Mouse (Mus musculus): ENCODE measurements at regions not wholly inside any gene's neighbourhood (a gene's known extent, or its start where the extent isn't known, plus 50 kb on each side); places are given as distances from the start of the nearest gene placed in this dataset.
"Not testable (repeated sequence)": the region's sequence is repeated elsewhere in the genome, so short reads cannot be mapped to it uniquely, and the experiment has no call there.

DNA sequence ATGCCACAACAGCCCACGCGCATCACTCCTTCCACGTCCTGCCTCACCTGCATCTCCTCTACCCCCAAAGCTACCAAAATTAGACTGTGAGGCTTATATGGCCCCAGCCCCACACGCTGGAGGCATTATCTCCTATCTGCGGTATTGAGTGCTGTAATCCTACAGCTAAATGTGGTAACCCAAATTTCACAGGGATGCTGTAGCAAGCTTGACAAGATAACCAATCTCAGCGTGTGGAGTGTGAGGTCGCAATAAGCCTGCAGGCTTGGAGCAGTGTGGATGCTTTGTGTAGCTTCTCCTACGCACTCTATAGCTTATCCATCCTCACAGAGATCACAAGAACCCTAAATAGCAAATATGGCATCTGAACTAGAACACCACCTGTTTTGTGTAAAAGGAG lies 251.2 kb upstream of the Kcnh8 start:
- DNase-seq, result no peak

- DNase-seq, result no peak
Measured at GRCm38 (mm10) chr17:52350696-52351095, 251.8 kb upstream of the Kcnh8 start.

DNA sequence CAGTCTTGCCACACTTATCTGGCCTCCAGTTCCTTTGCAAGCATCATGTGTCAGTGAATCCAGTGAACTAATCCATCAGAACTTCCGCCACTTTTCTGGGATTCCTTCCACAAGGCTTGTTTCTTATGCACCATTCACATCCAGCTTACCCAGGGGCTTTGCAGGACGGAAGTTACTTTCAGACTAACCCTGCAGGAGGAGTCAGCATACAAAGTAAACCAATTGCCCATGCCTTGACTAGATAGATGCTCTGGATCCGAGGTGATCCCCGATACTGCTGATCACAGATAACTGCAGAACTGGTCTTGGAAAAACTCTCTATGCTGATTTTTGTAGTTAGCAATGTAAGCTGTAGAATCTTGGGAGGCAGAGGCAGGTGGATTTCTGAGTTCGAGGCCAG lies 252.6 kb upstream of the Kcnh8 start:
- no peak for DNase-seq

DNA sequence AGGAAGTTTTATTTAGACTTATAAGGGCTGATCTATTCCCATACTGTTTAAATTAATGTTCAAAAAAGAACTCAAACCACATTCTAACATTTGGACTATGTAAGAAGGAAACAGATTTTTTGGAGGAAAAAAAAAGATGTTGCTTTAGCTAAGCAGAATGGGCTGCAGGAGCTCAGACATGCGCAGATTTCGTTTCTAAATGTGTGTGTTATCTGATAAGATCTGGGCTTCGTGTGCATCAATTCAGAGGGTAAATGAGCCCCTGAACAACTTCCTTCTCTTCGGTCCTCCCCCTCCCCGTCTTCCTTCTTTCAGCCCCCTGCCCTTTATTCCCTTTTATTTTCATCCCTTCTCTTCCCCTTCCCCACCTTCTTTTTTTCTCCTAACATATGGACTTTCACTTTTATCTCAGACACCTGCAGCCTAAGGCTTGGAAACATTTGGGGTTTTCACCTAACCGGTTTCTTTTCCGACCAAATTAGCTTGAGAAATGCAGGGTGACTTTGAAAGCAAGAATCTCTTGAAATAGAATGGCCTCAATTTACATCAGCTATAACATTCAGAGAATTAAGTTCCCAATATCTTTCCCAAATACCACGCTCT lies 253.9 kb upstream of the Kcnh8 start:
- DNase-seq, result no peak

DNA sequence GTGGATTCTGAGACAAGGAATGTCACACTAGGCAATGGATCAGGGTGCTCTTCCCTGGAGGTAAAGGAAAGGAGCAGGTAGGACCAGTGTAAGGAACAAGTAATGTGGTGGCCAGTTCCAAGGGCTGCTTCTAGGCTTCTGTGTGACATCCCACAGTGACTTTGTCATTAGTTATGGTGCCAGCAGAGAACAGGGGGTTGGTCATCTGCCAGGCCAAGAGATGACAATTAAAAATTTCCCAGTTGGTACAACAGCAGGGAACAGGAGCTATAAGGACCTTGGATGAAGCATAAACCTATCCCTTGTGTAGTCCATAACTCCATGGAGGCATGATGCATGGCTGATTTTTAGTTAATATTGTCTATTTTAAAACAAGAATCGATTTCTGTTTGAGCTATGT lies 281.9 kb upstream of the Kcnh8 start:
- DNase-seq, result no peak

- DNase-seq, result no peak
Measured at GRCm38 (mm10) chr17:52316976-52317375, 285.5 kb upstream of the Kcnh8 start.

- no peak for DNase-seq
Measured at GRCm38 (mm10) chr17:52315879-52316278, 286.6 kb upstream of the Kcnh8 start.

- not testable (repeated sequence) for DNase-seq
Measured at GRCm38 (mm10) chr17:52315456-52315855, 287.1 kb upstream of the Kcnh8 start.

DNA sequence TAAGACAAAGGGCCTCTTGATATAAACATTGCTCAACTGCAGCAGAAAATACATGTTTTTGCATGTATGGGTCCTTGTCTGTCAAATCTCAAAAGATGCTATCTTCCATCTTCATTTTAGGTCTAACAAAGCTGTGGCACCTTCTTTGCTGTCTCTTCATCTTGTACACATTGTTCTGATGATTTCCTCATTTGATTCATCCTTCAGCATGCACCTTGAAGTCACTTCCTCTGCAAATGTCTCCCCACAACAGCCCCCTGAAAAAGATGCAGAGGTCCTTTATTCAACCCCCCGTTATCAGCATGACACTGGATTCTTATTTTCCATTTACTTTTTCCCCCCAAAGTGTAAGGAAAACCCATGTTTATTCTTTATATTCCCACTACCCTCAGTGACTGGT lies 290.5 kb upstream of the Kcnh8 start:
- DNase-seq, result no peak

DNA sequence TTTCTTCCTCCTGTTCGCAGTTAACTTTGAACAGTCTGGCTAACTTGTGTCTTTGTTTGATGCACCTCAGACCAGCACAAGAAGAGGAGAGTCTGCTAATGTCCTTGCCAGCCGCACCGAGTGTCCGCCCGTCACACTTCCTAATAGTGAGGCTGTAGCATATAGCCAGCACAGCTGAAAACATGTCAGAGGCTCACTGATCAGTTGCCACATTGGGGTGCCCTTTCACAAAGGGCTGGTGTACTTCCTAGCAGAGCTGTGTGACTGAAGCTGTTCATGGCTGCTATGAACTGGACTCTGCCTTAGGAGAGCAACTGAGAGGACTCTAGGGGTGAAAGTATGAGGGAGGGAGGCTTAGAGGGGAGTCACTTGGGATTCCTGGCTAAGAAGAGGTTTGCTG lies 293.7 kb upstream of the Kcnh8 start:
- DNase-seq, result no peak

- no peak for DNase-seq
Measured at GRCm38 (mm10) chr17:52304133-52304532, 298.4 kb upstream of the Kcnh8 start.

DNA sequence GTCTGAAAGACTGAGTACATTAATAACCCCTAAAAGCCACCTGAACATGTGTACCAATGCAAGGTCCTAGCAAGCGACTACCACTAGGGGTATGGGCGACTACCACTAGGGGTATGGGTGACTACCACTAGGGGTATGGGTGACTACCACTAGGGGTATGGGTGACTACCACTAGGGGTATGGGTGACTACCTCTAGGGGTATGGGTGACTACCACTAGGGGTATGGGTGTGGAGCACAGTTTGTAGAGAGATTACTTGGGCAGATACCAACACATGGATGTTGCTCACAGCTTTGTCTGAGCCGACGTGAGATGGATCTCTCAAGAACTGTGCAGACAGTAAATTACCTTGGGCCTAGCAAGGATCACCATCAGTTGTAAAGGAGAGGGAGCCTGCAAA lies 299.2 kb upstream of the Kcnh8 start:
- DNase-seq, result no peak

GRCm38 (mm10) chr17:52299769-52300168 lies 302.7 kb upstream of the Kcnh8 start:
- DNase-seq, result no peak

GRCm38 (mm10) chr17:52285392-52285791 lies 317.1 kb upstream of the Kcnh8 start:
- DNase-seq, result no peak

- no peak for DNase-seq
Measured at GRCm38 (mm10) chr17:52282264-52282663, 320.2 kb upstream of the Kcnh8 start.

DNA sequence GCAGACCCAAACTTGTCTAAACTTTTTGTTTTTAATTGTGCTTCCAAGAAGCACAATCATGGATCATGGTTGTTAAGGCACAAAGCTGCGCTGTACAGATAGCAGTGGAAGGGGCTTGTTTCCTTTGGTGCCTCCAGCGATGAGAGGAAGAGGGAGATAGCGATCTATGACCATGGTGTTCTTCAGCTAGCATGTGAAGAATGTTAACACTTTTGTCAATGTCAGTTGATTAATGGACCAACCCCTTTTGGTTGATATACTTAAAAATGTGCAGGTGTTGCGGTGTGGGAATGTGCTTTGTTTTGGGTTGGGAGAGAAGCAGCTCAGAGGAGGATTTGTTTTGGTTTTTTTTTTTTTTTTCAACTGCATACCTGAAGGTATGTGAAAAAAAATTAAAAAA lies 324.0 kb upstream of the Kcnh8 start:
- no peak for DNase-seq

DNA sequence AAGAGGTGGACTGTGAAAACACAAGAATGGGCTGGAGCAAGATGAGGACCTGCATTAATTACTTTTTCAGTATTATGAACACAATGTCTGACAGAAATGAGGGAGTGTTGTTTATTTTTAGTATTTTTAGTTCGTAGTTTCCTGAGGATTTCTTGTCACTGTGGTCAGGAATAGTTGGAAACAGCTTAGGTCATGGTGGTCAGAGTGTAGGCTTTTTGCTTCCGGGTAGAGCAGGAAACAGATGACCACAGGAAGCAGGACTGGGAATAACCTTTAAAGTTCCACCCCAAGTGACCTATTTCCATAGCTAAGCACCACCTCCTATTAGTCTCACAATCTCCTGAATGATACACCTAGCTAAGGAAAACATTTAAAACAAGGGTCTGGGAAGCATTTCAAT lies 333.7 kb upstream of the Kcnh8 start:
- DNase-seq, result no peak

GRCm38 (mm10) chr17:52251284-52251683 lies 351.2 kb upstream of the Kcnh8 start:
- no peak for DNase-seq

DNA sequence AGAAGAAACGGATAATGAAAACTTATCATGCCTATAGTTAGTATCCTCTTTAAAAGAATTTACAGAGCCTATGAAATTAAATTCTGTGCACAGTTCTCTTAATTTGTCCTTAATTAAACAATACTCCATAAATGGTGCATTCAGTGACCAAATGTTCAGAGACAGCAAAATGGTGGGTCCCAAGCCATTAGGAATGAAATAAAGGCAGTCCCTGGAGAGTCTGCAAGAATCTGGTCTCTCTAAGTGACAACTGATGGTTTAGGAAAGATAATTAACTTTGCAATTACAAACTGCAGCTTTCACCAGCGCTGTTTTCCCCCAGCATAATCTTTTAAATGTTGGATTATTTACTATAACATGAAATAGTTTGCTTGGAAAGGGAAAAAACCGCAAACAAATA lies 376.9 kb upstream of the Kcnh8 start:
- no peak for DNase-seq

DNA sequence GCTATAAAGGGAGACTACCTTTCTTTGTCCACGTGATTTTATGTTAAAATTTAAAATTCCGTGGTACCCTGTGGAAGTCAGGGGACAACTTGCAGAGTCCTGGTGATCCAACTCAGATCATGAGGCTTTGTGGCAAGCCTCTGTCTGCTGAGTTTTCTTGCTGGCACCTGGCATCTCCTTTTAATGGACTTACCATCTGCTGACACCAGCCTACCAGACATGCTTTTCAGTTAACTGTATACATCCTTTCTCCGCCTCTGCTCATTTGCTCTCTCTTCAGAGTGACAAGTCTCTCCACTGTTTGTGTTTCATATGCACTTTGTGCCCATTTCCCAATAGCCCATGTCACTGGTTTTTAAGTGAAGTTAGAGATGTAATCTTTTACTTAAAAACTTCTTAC lies 382.1 kb upstream of the Kcnh8 start:
- DNase-seq, result no peak

DNA sequence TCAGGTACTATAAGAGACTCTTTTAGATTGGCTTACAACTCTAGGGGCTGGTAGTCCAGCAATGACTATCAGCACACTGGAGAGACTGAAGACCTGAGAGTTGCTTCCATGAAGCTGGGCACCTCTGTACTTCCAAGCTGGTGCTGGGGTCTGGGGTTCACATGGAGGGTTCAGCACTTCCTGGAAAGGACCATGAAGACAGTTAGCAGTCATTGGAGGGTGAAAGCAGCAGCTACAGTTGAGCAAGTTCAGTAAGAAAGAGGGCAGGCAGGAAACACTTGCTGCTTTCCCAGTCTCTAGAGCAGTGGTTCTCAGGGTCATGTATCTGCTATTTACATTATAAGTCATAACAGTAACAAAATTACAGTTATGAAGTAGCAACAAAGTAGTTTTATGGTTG lies 384.3 kb upstream of the Satb1 start:
- no peak for DNase-seq

- DNase-seq, result no peak
Measured at GRCm38 (mm10) chr17:52212944-52213343, 379.9 kb upstream of the Satb1 start.

DNA sequence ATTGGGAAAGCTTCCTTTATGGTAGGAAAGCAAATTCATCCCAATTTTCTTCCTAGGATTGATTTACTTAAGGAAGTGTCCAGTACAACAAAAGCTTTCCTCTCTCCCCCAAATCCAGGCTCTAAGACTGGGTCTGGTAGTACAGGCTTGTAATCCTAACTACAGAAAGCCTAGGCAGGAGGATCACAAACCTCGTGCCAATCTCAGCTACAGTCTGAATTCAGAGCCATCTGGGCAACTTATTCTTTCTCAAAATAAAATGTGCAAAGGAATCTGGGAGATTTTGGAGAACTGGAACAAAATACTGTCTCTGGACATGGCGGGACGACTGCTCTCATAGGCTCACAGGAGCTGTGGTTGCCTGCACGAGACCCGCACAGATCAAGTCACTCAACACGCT lies 377.4 kb upstream of the Satb1 start:
- DNase-seq, result no peak

DNA sequence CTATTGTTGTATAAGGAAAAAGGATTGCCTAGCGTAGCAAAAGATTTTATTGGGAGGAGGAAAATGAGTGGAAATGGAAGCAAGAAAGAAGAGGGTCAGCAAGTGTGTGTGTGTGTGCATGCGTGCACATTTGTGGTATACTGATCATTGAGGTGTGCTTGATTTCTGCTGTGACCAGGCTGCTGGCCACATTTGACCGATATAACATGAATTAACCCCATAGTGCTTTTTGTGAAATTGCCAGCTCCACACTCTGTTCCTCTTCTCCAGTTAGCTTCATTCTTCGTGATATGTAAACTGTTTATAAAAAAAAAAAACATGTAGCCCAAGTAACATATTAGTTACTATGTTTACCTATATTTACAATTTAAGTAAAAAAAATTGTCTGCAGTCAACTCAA lies 364.6 kb upstream of the Satb1 start:
- DNase-seq, result no peak

GRCm38 (mm10) chr17:52196811-52197210 lies 363.7 kb upstream of the Satb1 start:
- no peak for DNase-seq
